Mouse (Mus musculus): ENCODE data around the gene Gm48552.

GRCm38 (mm10) chr10:81387716-81388115 is 1.1 kb upstream of the Gm48552 start:
- no peak for TF ChIP-seq CTCF (IDR thresholded peaks at IDR 0.05; ENCODE audit: insufficient read depth, low read length)
- TF ChIP-seq POLR2A (IDR thresholded peaks at IDR 0.05; ENCODE audit: borderline replicate concordance, extremely low read depth, low read depth, low read length): no peak

All from lung, adult 2 months (tissue).